Mouse (Mus musculus) CH12.LX (cell line): ENCODE measurements around the gene Tmem120a. TPM values are rescaled to one million over a fixed set of nuclear protein-coding genes. Genes with fewer than 3 reads are reported as not detected.

Experiments
- DNase-seq: peaks from one replicate; pipeline ENCODE4 v3.0.0-alpha.2; 2013; ENCODE audit errors: extremely low read depth
- H3K27ac ChIP-seq: 2 replicates; pipeline ENCODE4 v1.5.1; 2012; ENCODE audit warnings: low read depth, mild to moderate bottlenecking, control low read depth, moderate library complexity; ENCODE audit not compliant: insufficient read depth
- H3K27me3 ChIP-seq: replicated peaks from 2 replicates; pipeline ENCODE3; 2012; ENCODE audit warnings: inconsistent platforms
- H3K36me3 ChIP-seq, 2 experiments: replicated peaks in 1 of 2; 2 replicates each; pipeline versions ENCODE3 to v1.6.1; 2012; ENCODE audit warnings: inconsistent platforms in 1 of 2, low read length in 1 of 2, mild to moderate bottlenecking in 1 of 2, mixed read lengths in 1 of 2, moderate library complexity in 1 of 2; ENCODE audit not compliant: control insufficient read depth in 1 of 2, insufficient read depth in 1 of 2
- H3K4me1 ChIP-seq, 2 experiments: 2 replicates each; pipeline ENCODE4 v1.6.1; 2012; ENCODE audit warnings: inconsistent platforms in 1 of 2, moderate library complexity in 1 of 2; ENCODE audit not compliant: insufficient read depth in 2 of 2, control insufficient read depth in 1 of 2
- H3K4me2 ChIP-seq: 2 replicates; pipeline ENCODE4 v1.6.1; 2012; ENCODE audit warnings: low read depth, mild to moderate bottlenecking, control low read depth; ENCODE audit not compliant: poor library complexity, insufficient read depth, severe bottlenecking
- H3K4me3 ChIP-seq, 3 experiments: fragments of 150-350 bp in 1 of 3; sonication (generic) in 1 of 3; replicated peaks in 1 of 3; 2 replicates each; pipeline versions ENCODE3 to v1.5.1; 2011 to 2012; ENCODE audit warnings: low read depth in 2 of 3, low read length in 2 of 3, mild to moderate bottlenecking in 2 of 3, moderate library complexity in 2 of 3, control low read depth in 1 of 3, improper control_type of control experiment in 1 of 3, inconsistent platforms in 1 of 3, mixed read lengths in 1 of 3; ENCODE audit not compliant: poor library complexity in 1 of 3
- H3K79me2 ChIP-seq: replicated peaks from 2 replicates; pipeline ENCODE4 v1.6.1; 2012; ENCODE audit warnings: mild to moderate bottlenecking, moderate library complexity; ENCODE audit not compliant: control insufficient read depth, poor library complexity, insufficient read depth, severe bottlenecking; ENCODE audit errors: extremely low read depth
- H3K9ac ChIP-seq: 2 replicates; pipeline ENCODE4 v1.6.1; 2012; ENCODE audit warnings: low read depth, mild to moderate bottlenecking, control low read depth, moderate library complexity; ENCODE audit not compliant: insufficient read depth
- H3K9me3 ChIP-seq: replicated peaks from 2 replicates; pipeline ENCODE3; 2012; ENCODE audit warnings: low read length, inconsistent platforms, mixed read lengths
- CHD1 ChIP-seq: IDR thresholded peaks from 2 replicates; pipeline ENCODE4 v1.6.1; 2012; ENCODE audit warnings: low read depth, low read length, improper control_type of control experiment, inconsistent platforms
- CHD2 ChIP-seq: IDR thresholded peaks from 2 replicates; pipeline ENCODE4 v1.6.1; 2011; ENCODE audit warnings: low read length, improper control_type of control experiment
- HCFC1 ChIP-seq: IDR thresholded peaks from 2 replicates; pipeline ENCODE4 v1.6.1; 2012; ENCODE audit warnings: low read depth, mild to moderate bottlenecking, inconsistent platforms, low read length, improper control_type of control experiment
- IRF4 ChIP-seq: IDR thresholded peaks from 2 replicates; pipeline ENCODE4 v1.6.1; 2014; ENCODE audit warnings: low read depth, mild to moderate bottlenecking, inconsistent platforms, low read length, improper control_type of control experiment
- JUN ChIP-seq: IDR thresholded peaks from 2 replicates; pipeline ENCODE4 v1.6.1; 2011; ENCODE audit warnings: low read depth, mild to moderate bottlenecking, low read length, improper control_type of control experiment, moderate library complexity; ENCODE audit not compliant: insufficient read depth
- JUND ChIP-seq: conservative IDR thresholded peaks from 2 replicates; pipeline ENCODE4 v1.6.1; 2011; ENCODE audit warnings: low read depth, low read length, improper control_type of control experiment
- KAT2A ChIP-seq: IDR thresholded peaks from 2 replicates; pipeline ENCODE4 v1.6.1; 2012; ENCODE audit warnings: low read length, improper control_type of control experiment, inconsistent platforms; ENCODE audit not compliant: insufficient replicate concordance
- MAZ ChIP-seq: IDR thresholded peaks from 2 replicates; pipeline ENCODE4 v1.6.1; 2012; ENCODE audit warnings: low read depth, mild to moderate bottlenecking, inconsistent platforms, low read length, improper control_type of control experiment, moderate library complexity
- MEF2A ChIP-seq: IDR thresholded peaks from 2 replicates; pipeline ENCODE4 v1.6.1; 2014; ENCODE audit warnings: low read depth, mild to moderate bottlenecking, inconsistent platforms, low read length, improper control_type of control experiment, borderline replicate concordance
- MXI1 ChIP-seq: IDR thresholded peaks from 2 replicates; pipeline ENCODE4 v1.6.1; 2011; ENCODE audit warnings: mild to moderate bottlenecking, low read depth, low read length, improper control_type of control experiment
- NRF1 ChIP-seq: IDR thresholded peaks from 2 replicates; pipeline ENCODE4 v1.6.1; 2014; ENCODE audit warnings: low read depth, mild to moderate bottlenecking, inconsistent platforms, low read length, improper control_type of control experiment, moderate library complexity
- PAX5 ChIP-seq: IDR thresholded peaks from 2 replicates; pipeline ENCODE4 v1.6.1; 2012; ENCODE audit warnings: low read length, inconsistent platforms, mixed read lengths
- POLR2A ChIP-seq: IDR thresholded peaks from 2 replicates; pipeline ENCODE4 v1.6.1; 2011; ENCODE audit warnings: low read depth, mild to moderate bottlenecking, improper control_type of control experiment, low read length
- RAD21 ChIP-seq: IDR thresholded peaks from 2 replicates; pipeline ENCODE4 v1.6.1; 2011; ENCODE audit warnings: low read depth, mild to moderate bottlenecking, low read length, improper control_type of control experiment, moderate library complexity
- RCOR1 ChIP-seq: conservative IDR thresholded peaks from 2 replicates; pipeline ENCODE4 v1.6.1; 2012; ENCODE audit warnings: low read depth, mild to moderate bottlenecking, inconsistent platforms, low read length, improper control_type of control experiment
- SIN3A ChIP-seq: IDR thresholded peaks from 2 replicates; pipeline ENCODE4 v1.6.1; 2012; ENCODE audit warnings: low read length, improper control_type of control experiment, inconsistent platforms
- SMC3 ChIP-seq: IDR thresholded peaks from 2 replicates; pipeline ENCODE4 v1.6.1; 2011; ENCODE audit warnings: low read depth, low read length, improper control_type of control experiment
- TCF12 ChIP-seq: IDR thresholded peaks from 2 replicates; pipeline ENCODE4 v1.6.1; 2014; ENCODE audit warnings: low read depth, mild to moderate bottlenecking, inconsistent platforms, low read length, improper control_type of control experiment
- UBTF ChIP-seq: IDR thresholded peaks from 2 replicates; pipeline ENCODE4 v1.6.1; 2012; ENCODE audit warnings: low read depth, mild to moderate bottlenecking, inconsistent platforms, low read length, improper control_type of control experiment, moderate library complexity
- USF2 ChIP-seq: conservative IDR thresholded peaks from 2 replicates; pipeline ENCODE4 v1.6.1; 2011; ENCODE audit warnings: low read depth, low read length, improper control_type of control experiment
- ZNF384 ChIP-seq: IDR thresholded peaks from 2 replicates; pipeline ENCODE4 v1.6.1; 2012; ENCODE audit warnings: low read depth, low read length, improper control_type of control experiment, inconsistent platforms
- dilution Hi-C: fragments of 300-500 bp; cut with MboI; formaldehyde crosslinking; loops from 2 replicates; pipeline ENCODE4 v1.14.3; 2020; ENCODE audit warnings: low sequenced_read_pairs; ENCODE audit not compliant: extremely low pct_unique_long_range_greater_than_20kb, extremely low pct_ligation_motif_present
- in situ Hi-C: fragments of 300-500 bp; cut with MboI; formaldehyde crosslinking; loops from 3 replicates; pipeline ENCODE4 v1.14.3; 2019; ENCODE audit warnings: low sequenced_read_pairs, low pct_ligation_motif_present, low pct_unique_long_range_greater_than_20kb, mixed read lengths
- polyA plus RNA-seq: library from polyadenylated mRNA; unstranded; fragments of >175 nt; gene quantifications from 2 replicates; pipeline ENCODE4 v1.2.1, GENCODE M21; 2012; ENCODE audit warnings: low read depth; ENCODE audit not compliant: insufficient read length
- total RNA-seq, 2 experiments: library from RNA; depleted of rRNA; stranded (reverse); fragments of 300-350 nt in 1 of 2; fragments of >200 nt in 1 of 2; gene quantifications; 2 replicates each; pipeline ENCODE4 v1.2.3; 2012 to 2014

The Tmem120a gene
- total and polyA plus RNA-seq, 3 experiments = 12.0 to 27.1 (median 21.4) TPM

DNA sequence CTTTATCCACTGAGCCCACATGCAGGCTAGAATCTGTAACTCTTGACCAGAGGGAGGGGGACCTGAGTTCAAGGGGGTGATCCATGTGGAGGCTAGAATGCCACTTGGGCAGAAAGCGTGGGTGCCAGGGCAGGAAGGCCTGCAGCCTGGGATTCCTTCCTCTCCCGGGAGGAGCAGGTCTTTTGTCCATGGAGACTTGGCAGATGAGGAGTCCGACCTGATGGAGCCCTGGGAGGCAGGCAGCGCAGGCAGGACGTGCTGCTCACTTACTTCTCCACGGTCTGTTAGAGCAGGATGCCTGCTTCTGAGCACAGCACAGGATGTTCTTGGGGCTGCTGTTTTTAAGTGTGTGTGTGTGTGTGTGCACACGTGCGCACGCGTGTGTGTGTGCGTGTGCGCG is 37.2 kb downstream of the Tmem120a start:
- Histone ChIP-seq H3K36me3 (peaks cover 16 to 62% of the 10 kb centered on the region in 2 experiments), H3K27me3 (no peaks in the 10 kb centered on the region), H3K4me2 (no peak overlapping the region), H3K27ac (peak overlapping the region; percentile 64), H3K9me3 (peaks cover 21% of the 10 kb centered on the region), H3K9ac (no peak overlapping the region), H3K79me2 (peaks cover 4% of the 10 kb centered on the region; the same call in 1 of the 2 replicates), H3K4me3 (peak overlapping the region in 1 of 3 experiments; percentile 6), H3K4me1 (peaks cover 27 to 66% of the 10 kb centered on the region in 2 experiments)
- TF ChIP-seq RAD21 = no peak
- no peak for TF ChIP-seq NRF1
- TF ChIP-seq MXI1 = no peak
- TF ChIP-seq KAT2A = no peak
- no peak for TF ChIP-seq JUND
- no peak for TF ChIP-seq POLR2A
- no peak for TF ChIP-seq RCOR1
- no peak for TF ChIP-seq SIN3A
- TF ChIP-seq SMC3 = no peak
- no peak for TF ChIP-seq CHD1
- no peak for TF ChIP-seq MAZ
- TF ChIP-seq CHD2 = no peak
- no peak for TF ChIP-seq HCFC1
- no peak for TF ChIP-seq USF2
- TF ChIP-seq TCF12 = no peak
- TF ChIP-seq JUN = no peak
- TF ChIP-seq IRF4 = no peak
- no peak for TF ChIP-seq ZNF384
- TF ChIP-seq MEF2A = no peak
- in situ Hi-C loops = no loop called here
- dilution Hi-C loops = no loop called here
- no peak for DNase-seq

GRCm38 (mm10) chr5:135705383-135705782 is 38.9 kb downstream of the Tmem120a start:
- dilution Hi-C loops = no loop called here
- peaks cover 30% of the 10 kb centered on the region for H3K9me3 ChIP-seq

More at GRCm38 (mm10) chr5:135705383-135705782, 38.9 kb downstream of the Tmem120a start:
- no peak for TF ChIP-seq IRF4
- TF ChIP-seq PAX5 = no peak
- no peak for TF ChIP-seq UBTF
- TF ChIP-seq, all 38 proteins: peak for 0
- H3K27me3 ChIP-seq = no peaks in the 10 kb centered on the region
- no peak overlapping the region for H3K27ac ChIP-seq
- H3K4me1 ChIP-seq = peaks cover 14 to 50% of the 10 kb centered on the region in 2 experiments
- H3K79me2 ChIP-seq = no peaks in the 10 kb centered on the region
- peaks cover 26 to 73% of the 10 kb centered on the region in 2 experiments for H3K36me3 ChIP-seq
- in situ Hi-C loops = no loop called here
- H3K9ac ChIP-seq = no peak overlapping the region
- H3K4me3 ChIP-seq = no peak overlapping the region
- no peak overlapping the region for H3K4me2 ChIP-seq
- DNase-seq = no peak
